Mouse (Mus musculus) embryonic facial prominence, embryonic 14.5 days (tissue): Measurements from ENCODE around the gene Cacna1c. TPM values are rescaled to one million over a fixed set of nuclear protein-coding genes. Genes with fewer than 3 reads are reported as not detected.
A peak's percentile ranks its signal among the peaks of the same experiment; 100 is the strongest.

Experiments used
- ATAC-seq: fragments of 200-750 bp; cut with Nextera tagmentation; 2 replicates; pipeline ENCODE4 v1.8.0; 2017; ENCODE audit warnings: low read depth, moderate number of reproducible peaks, moderate TSS enrichment
- DNase-seq: peaks from one replicate; pipeline ENCODE4 v3.0.0-alpha.2; 2015; ENCODE audit warnings: low spot score
- H3K27ac ChIP-seq: fragments of 300-500 bp; sonication (generic); replicated peaks from 2 replicates; pipeline ENCODE4 v1.5.1; 2014; ENCODE audit warnings: low read depth, mild to moderate bottlenecking, low read length, moderate library complexity
- H3K27me3 ChIP-seq: fragments of 300-500 bp; sonication (generic); replicated peaks from 2 replicates; pipeline ENCODE4 v1.6.1; 2014; ENCODE audit warnings: low read length; ENCODE audit not compliant: control insufficient read depth, insufficient read depth
- H3K36me3 ChIP-seq: fragments of 300-500 bp; sonication (generic); 2 replicates; pipeline ENCODE4 v1.6.1; 2014; ENCODE audit warnings: low read length, mixed read lengths; ENCODE audit not compliant: control insufficient read depth, insufficient read depth
- H3K4me1 ChIP-seq: fragments of 300-500 bp; sonication (generic); 2 replicates; pipeline ENCODE4 v1.6.1; 2014; ENCODE audit warnings: antibody characterized with exemption, low read length; ENCODE audit not compliant: control insufficient read depth, insufficient read depth
- H3K4me2 ChIP-seq: fragments of 300-500 bp; sonication (generic); 2 replicates; pipeline ENCODE4 v1.6.1; 2014; ENCODE audit warnings: low read depth, mild to moderate bottlenecking, low read length, moderate library complexity, mixed read lengths
- H3K4me3 ChIP-seq: fragments of 300-500 bp; sonication (generic); 2 replicates; pipeline ENCODE4 v1.5.1; 2014; ENCODE audit warnings: low read depth, mild to moderate bottlenecking, low read length
- H3K9ac ChIP-seq: fragments of 300-500 bp; sonication (generic); 2 replicates; pipeline ENCODE4 v1.6.1; 2014; ENCODE audit warnings: low read depth, mild to moderate bottlenecking, low read length, moderate library complexity, mixed read lengths
- H3K9me3 ChIP-seq: fragments of 300-500 bp; sonication (generic); 2 replicates; pipeline ENCODE4 v1.6.1; 2016; ENCODE audit warnings: low read length; ENCODE audit not compliant: control insufficient read depth
- WGBS: fragments of 180-500 bp; shearing (Covaris S2); extraction: QIAGEN DNeasy Blood & Tissue Kit; methylation state at CpG from one replicate; pipeline ENCODE4 v1.1.7; 2014; 5-methylcytosine and 5-hydroxymethylcytosine counted together
- polyA plus RNA-seq: library from polyadenylated mRNA; unstranded; fragments of >200 nt; fragmentation: Nextera tagmentation; extraction: Ambion mirVana; gene quantifications from 2 replicates; pipeline ENCODE4 v1.2.1, GENCODE M21; 2014

The Cacna1c gene
- polyA plus RNA-seq, 1 experiment from 2014 or later, result 4.8 TPM

- Histone ChIP-seq H3K4me1 (peaks cover 5% of the 10 kb centered on the region; the same call in 1 of the 2 replicates), H3K36me3 (no peaks in the 10 kb centered on the region), H3K27ac (no peak overlapping the region), H3K4me2 (no peak overlapping the region; the same call in 1 of the 2 replicates), H3K9ac (no peak overlapping the region), H3K27me3 (no peaks in the 10 kb centered on the region), H3K9me3 (no peaks in the 10 kb centered on the region), H3K4me3 (no peak overlapping the region)
- DNase-seq (peak; percentile 78), ATAC-seq (peak; percentile 79)
- 29% methylated on average over 13 of the region's 13 CpGs for WGBS
Observed at GRCm38 (mm10) chr6:118922328-118923211, 273.6 kb downstream of the Cacna1c start.

- ATAC-seq, result no peak
- WGBS, result 61% methylated on average over 4 of the region's 4 CpGs
Observed at GRCm38 (mm10) chr6:118908176-118908575, 288.0 kb downstream of the Cacna1c start.

DNA sequence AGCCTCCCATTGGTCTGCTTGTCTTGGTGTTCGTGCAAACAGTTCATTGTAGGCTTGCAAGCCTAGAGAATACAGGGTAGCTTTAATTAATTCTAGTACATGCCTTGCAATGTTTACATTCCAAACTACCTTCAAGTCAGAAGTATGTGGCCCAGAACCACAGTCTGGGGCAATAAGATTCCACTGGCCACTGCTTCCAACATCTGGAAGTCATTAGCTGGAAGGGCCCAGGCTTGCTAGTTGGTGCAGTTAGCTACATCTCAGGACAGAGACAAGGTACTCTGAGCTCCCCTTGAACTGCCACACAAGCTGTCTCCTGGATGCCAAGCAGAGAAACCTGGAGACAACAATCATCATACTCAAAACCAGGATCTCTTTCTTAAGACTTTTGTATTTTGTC is 288.5 kb downstream of the Cacna1c start:
- no peak overlapping the region for H3K4me3 ChIP-seq
- H3K36me3 ChIP-seq, result no peaks in the 10 kb centered on the region
- ATAC-seq (no peak), DNase-seq (peak; percentile 42)
- H3K27me3 ChIP-seq, result no peaks in the 10 kb centered on the region
- no peak overlapping the region for H3K4me2 ChIP-seq
- peaks cover 8% of the 10 kb centered on the region for H3K4me1 ChIP-seq
- H3K9ac ChIP-seq, result no peak overlapping the region
- 7% methylated on average over 1 of the region's 1 CpGs for WGBS
- H3K27ac ChIP-seq, result no peak overlapping the region
- no peaks in the 10 kb centered on the region for H3K9me3 ChIP-seq

More at GRCm38 (mm10) chr6:118908176-118908575, 288.0 kb downstream of the Cacna1c start:
- Histone ChIP-seq H3K27me3 (no peaks in the 10 kb centered on the region), H3K4me3 (no peak overlapping the region), H3K27ac (no peak overlapping the region), H3K36me3 (no peaks in the 10 kb centered on the region), H3K9me3 (no peaks in the 10 kb centered on the region), H3K4me2 (no peak overlapping the region), H3K4me1 (peaks cover 8% of the 10 kb centered on the region), H3K9ac (no peak overlapping the region)
- no peak for DNase-seq

DNA sequence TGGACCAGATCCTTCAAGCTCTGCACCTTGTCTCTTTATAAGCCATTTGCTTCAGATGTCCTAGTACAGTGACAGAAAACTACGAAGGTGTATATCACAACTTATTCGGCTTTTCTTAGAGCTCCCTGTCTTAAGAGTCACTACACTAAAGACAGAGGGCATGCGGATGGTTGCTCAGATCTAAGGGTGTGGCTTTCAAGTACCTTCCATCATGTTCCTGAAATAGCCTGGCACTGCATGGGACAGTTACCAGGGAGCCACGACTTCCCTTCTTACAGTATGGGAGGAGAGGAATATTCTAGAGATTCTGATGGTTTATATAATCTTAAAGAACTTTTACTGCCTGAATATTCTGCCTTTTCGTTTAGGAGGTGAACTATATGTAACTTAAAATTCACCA is 289.3 kb downstream of the Cacna1c start:
- no peaks in the 10 kb centered on the region for H3K27me3 ChIP-seq
- peaks cover 8% of the 10 kb centered on the region for H3K4me1 ChIP-seq
- no peak overlapping the region for H3K4me2 ChIP-seq
- no peak for DNase-seq
- WGBS, result 84% methylated on average over 5 of the region's 5 CpGs
- no peak overlapping the region for H3K9ac ChIP-seq
- no peaks in the 10 kb centered on the region for H3K9me3 ChIP-seq
- no peak overlapping the region for H3K27ac ChIP-seq
- H3K4me3 ChIP-seq, result no peak overlapping the region
- H3K36me3 ChIP-seq, result no peaks in the 10 kb centered on the region
- no peak for ATAC-seq

- no peaks in the 10 kb centered on the region for H3K9me3 ChIP-seq
- peak; percentile 32 for DNase-seq
- H3K9ac ChIP-seq, result no peak overlapping the region
- H3K36me3 ChIP-seq, result no peaks in the 10 kb centered on the region
- no peaks in the 10 kb centered on the region for H3K4me1 ChIP-seq
- H3K27me3 ChIP-seq, result no peaks in the 10 kb centered on the region
- no peak overlapping the region for H3K4me3 ChIP-seq
- WGBS, result 54% methylated on average over 8 of the region's 8 CpGs
- no peak for ATAC-seq
- H3K4me2 ChIP-seq, result no peak overlapping the region
- H3K27ac ChIP-seq, result no peak overlapping the region
Observed at GRCm38 (mm10) chr6:118899688-118900087, 296.5 kb downstream of the Cacna1c start.

DNA sequence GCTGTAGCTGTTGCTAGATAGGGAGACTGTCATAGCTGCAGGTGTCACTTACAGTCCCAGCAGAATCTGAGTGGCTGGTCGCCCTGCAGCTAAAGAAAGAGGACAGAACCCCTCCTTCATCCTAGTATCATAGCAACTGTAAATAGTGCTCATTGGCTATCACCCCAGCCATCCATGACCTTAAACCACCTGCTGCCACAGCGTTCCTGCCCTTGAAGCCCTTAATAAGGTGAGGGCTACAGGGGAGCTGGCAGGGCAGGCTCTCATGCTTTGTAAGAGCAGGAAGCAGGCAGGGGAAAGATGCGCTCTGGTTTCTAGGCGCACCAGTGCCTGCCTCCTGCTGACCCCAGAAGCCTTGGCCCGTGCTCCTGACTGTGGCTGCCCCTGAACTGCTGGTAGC is 299.1 kb downstream of the Cacna1c start:
- Histone ChIP-seq H3K4me1 (no peaks in the 10 kb centered on the region), H3K27ac (no peak overlapping the region), H3K9ac (no peak overlapping the region), H3K4me2 (no peak overlapping the region), H3K27me3 (no peaks in the 10 kb centered on the region), H3K4me3 (no peak overlapping the region), H3K36me3 (no peaks in the 10 kb centered on the region), H3K9me3 (no peaks in the 10 kb centered on the region)
- ATAC-seq, result no peak
- WGBS, result 61% methylated on average over 5 of the region's 5 CpGs
- DNase-seq, result no peak

GRCm38 (mm10) chr6:118894043-118894442 is 302.2 kb downstream of the Cacna1c start:
- DNase-seq (no peak), ATAC-seq (no peak)
- no peak overlapping the region for H3K9ac ChIP-seq
- H3K4me1 ChIP-seq, result no peaks in the 10 kb centered on the region
- no peaks in the 10 kb centered on the region for H3K9me3 ChIP-seq
- no peak overlapping the region for H3K27ac ChIP-seq
- 82% methylated on average over 6 of the region's 6 CpGs for WGBS
- H3K4me2 ChIP-seq, result no peak overlapping the region
- H3K36me3 ChIP-seq, result no peaks in the 10 kb centered on the region
- H3K27me3 ChIP-seq, result no peaks in the 10 kb centered on the region
- no peak overlapping the region for H3K4me3 ChIP-seq

GRCm38 (mm10) chr6:118889441-118889840 is 306.8 kb downstream of the Cacna1c start:
- Histone ChIP-seq H3K36me3 (no peaks in the 10 kb centered on the region), H3K4me1 (no peaks in the 10 kb centered on the region), H3K4me3 (no peak overlapping the region), H3K9me3 (no peaks in the 10 kb centered on the region), H3K4me2 (no peak overlapping the region), H3K9ac (no peak overlapping the region), H3K27me3 (no peaks in the 10 kb centered on the region), H3K27ac (no peak overlapping the region)
- no peak for ATAC-seq
- no peak for DNase-seq
- WGBS, result 83% methylated on average over 4 of the region's 4 CpGs

GRCm38 (mm10) chr6:118887032-118887431 is 309.2 kb downstream of the Cacna1c start:
- Histone ChIP-seq H3K27ac (no peak overlapping the region), H3K9ac (no peak overlapping the region), H3K4me1 (peaks cover 2% of the 10 kb centered on the region; the same call in 1 of the 2 replicates), H3K9me3 (no peaks in the 10 kb centered on the region), H3K4me2 (no peak overlapping the region), H3K36me3 (no peaks in the 10 kb centered on the region), H3K27me3 (no peaks in the 10 kb centered on the region), H3K4me3 (no peak overlapping the region)
- DNase-seq, result no peak
- no peak for ATAC-seq
- WGBS, result 72% methylated on average over 8 of the region's 8 CpGs
